27 mouse cellular contexts compared by ENCODE assay signal in genomic region chr7:16731893-16732422, GRCm38 (mm10). TPM values are rescaled to one million over a fixed set of nuclear protein-coding genes. Genes with fewer than 3 reads are reported as not detected.
DNase-seq lines count a peak whose midpoint lies in the region; ATAC-seq and TF ChIP-seq lines count a peak whose summit lies in the region.
"Had no signal": no experiment of that assay in that cellular context is flagged by ENCODE, and none has a peak within 500 bp of the region (broad histone marks: within the 10 kb centered on the region; RNA-seq: fewer than 3 reads in every experiment).

No protein-coding gene starts in this region.

- H3K4me1 ChIP-seq in kidney, embryonic 14.5 days (ENCODE audit: control insufficient read depth, insufficient read depth, low read length): peaks cover 12% of the 10 kb centered on the region
- H3K4me1 ChIP-seq in spleen, adult 2 months (ENCODE audit: control insufficient read depth, insufficient read depth, insufficient read length): peaks cover 16% of the 10 kb centered on the region; the same call in 1 of the 2 replicates
- peaks cover 28% of the 10 kb centered on the region for H3K4me1 ChIP-seq in kidney, embryonic 15.5 days

- H3K4me3 ChIP-seq in kidney, embryonic 14.5 days (ENCODE audit: low read length): no peak overlapping the region
- H3K4me3 ChIP-seq in spleen, adult 2 months (ENCODE audit: extremely low read depth, insufficient read depth, insufficient read length): no peak overlapping the region
- no peak overlapping the region for H3K4me3 ChIP-seq in kidney, embryonic 15.5 days (replicated peaks)
- H3K4me3 ChIP-seq: embryonic facial prominence, embryonic 15.5 days; hindbrain, embryonic 12.5 days; layer of hippocampus, adult 2 months; limb, embryonic 15.5 days; midbrain, embryonic 13.5 days; stomach, embryonic 15.5 days had no signal

- H3K4me2 ChIP-seq in kidney, embryonic 14.5 days (replicated peaks; ENCODE audit: low read depth, low read length): no peak overlapping the region
- H3K4me2 ChIP-seq in kidney, embryonic 15.5 days: no peak overlapping the region
- H3K4me2 ChIP-seq: embryonic facial prominence, embryonic 15.5 days; hindbrain, embryonic 12.5 days; limb, embryonic 15.5 days; midbrain, embryonic 13.5 days; stomach, embryonic 15.5 days had no signal

- TF ChIP-seq POLR2A in spleen, adult 2 months (IDR thresholded peaks at IDR 0.05; ENCODE audit: low read depth, low read length): no peak

- no peaks in the 10 kb centered on the region for H3K36me3 ChIP-seq in kidney, embryonic 14.5 days (ENCODE audit: control insufficient read depth, insufficient read depth, low read length)
- no peaks in the 10 kb centered on the region for H3K36me3 ChIP-seq in spleen, adult 2 months (ENCODE audit: control insufficient read depth, insufficient read depth, low read length)
- H3K36me3 ChIP-seq in kidney, embryonic 15.5 days: no peaks in the 10 kb centered on the region
- H3K36me3 ChIP-seq: embryonic facial prominence, embryonic 15.5 days; hindbrain, embryonic 12.5 days; limb, embryonic 15.5 days; midbrain, embryonic 13.5 days; stomach, embryonic 15.5 days had no signal

- no peak for TF ChIP-seq CTCF in spleen, adult 2 months (IDR thresholded peaks at IDR 0.05; ENCODE audit: extremely low read depth, insufficient read depth, insufficient read length, insufficient replicate concordance)

- H3K27me3 ChIP-seq in kidney, embryonic 14.5 days (ENCODE audit: control insufficient read depth, insufficient read depth, low read length): no peaks in the 10 kb centered on the region
- no peaks in the 10 kb centered on the region for H3K27me3 ChIP-seq in spleen, adult 2 months (ENCODE audit: control insufficient read depth, insufficient read depth, low read length)
- no peaks in the 10 kb centered on the region for H3K27me3 ChIP-seq in kidney, embryonic 15.5 days
- H3K27me3 ChIP-seq: embryonic facial prominence, embryonic 15.5 days; hindbrain, embryonic 12.5 days; limb, embryonic 15.5 days; midbrain, embryonic 13.5 days; stomach, embryonic 15.5 days had no signal

- H3K9me3 ChIP-seq in kidney, embryonic 14.5 days (ENCODE audit: control insufficient read depth, low read length): no peaks in the 10 kb centered on the region
- H3K9me3 ChIP-seq in kidney, embryonic 15.5 days (replicated peaks): no peaks in the 10 kb centered on the region
- H3K9me3 ChIP-seq: embryonic facial prominence, embryonic 15.5 days; hindbrain, embryonic 12.5 days; limb, embryonic 15.5 days; midbrain, embryonic 13.5 days; stomach, embryonic 15.5 days had no signal

- DNase-seq in kidney, adult 11 months: peak; percentile 27
- DNase-seq in spleen, adult 2 months (ENCODE audit: low read depth in 1 of 2, low spot score in 2 of 2): no peak
- DNase-seq in spleen, adult 18-20 months: no peak
- no peak for DNase-seq in embryo, embryonic 10.5 days (ENCODE audit: low spot score)
- no peak for DNase-seq in urinary bladder, postnatal 4 days (ENCODE audit: low spot score in 2 of 2)
- DNase-seq: adrenal gland, postnatal 10 days; cerebellum, adult 11-12 months; cerebellum, postnatal 25 days; forebrain, postnatal 0 days; gastrocnemius, postnatal 36 days; layer of hippocampus, postnatal 36 days; lung, postnatal 10 days; retina, postnatal 1 day; right cerebral cortex, postnatal 4 days; thymus, adult 18-20 months had no signal

- ATAC-seq in kidney, embryonic 14.5 days (ENCODE audit: low FRiP score, low TSS enrichment): no peak
- ATAC-seq in kidney, embryonic 15.5 days (replicated peaks; ENCODE audit: low FRiP score): no peak
- ATAC-seq: activated CD4-positive, CD25-positive, alpha-beta regulatory T cell, adult 4 months; CD4-positive, CD25-positive, alpha-beta regulatory T cell, adult 4 months; forebrain, postnatal 0 days; inflammation-experienced regulatory T-cells, adult 6 months; midbrain, embryonic 13.5 days had no signal

- no peak overlapping the region for H3K9ac ChIP-seq in kidney, embryonic 14.5 days (ENCODE audit: low read depth, low read length)
- no peak overlapping the region for H3K9ac ChIP-seq in kidney, embryonic 15.5 days
- H3K9ac ChIP-seq: embryonic facial prominence, embryonic 15.5 days; forebrain, postnatal 0 days; hindbrain, embryonic 12.5 days; limb, embryonic 15.5 days; midbrain, embryonic 13.5 days; stomach, embryonic 15.5 days had no signal

- H3K27ac ChIP-seq in kidney, embryonic 14.5 days (ENCODE audit: low read depth, low read length): no peak overlapping the region; the same call in 1 of the 2 replicates
- H3K27ac ChIP-seq in spleen, adult 2 months (ENCODE audit: insufficient read depth, low read length): peak overlapping the region; percentile 65
- H3K27ac ChIP-seq in kidney, embryonic 15.5 days: peak overlapping the region; percentile 66
- H3K27ac ChIP-seq: embryonic facial prominence, embryonic 15.5 days; hindbrain, embryonic 12.5 days; layer of hippocampus, adult 2 months; limb, embryonic 15.5 days; midbrain, embryonic 13.5 days; stomach, embryonic 15.5 days had no signal

- 13% methylated on average over 7 of the region's 7 CpGs for WGBS in kidney, embryonic 14.5 days
- WGBS in spleen, adult 2 months: 23% methylated on average over 7 of the region's 7 CpGs
- WGBS in kidney, embryonic 15.5 days: 14% methylated on average over 7 of the region's 7 CpGs

RNA-seq across cellular contexts. Expression of gene Ap2s1, which starts 6.3 kb away (rescaled TPM):
- 270 and 336 TPM in 2 replicates for polyA plus RNA-seq in kidney, embryonic 14.5 days (2014; fragmentation: Nextera tagmentation; extraction: Ambion mirVana)
- polyA plus RNA-seq in spleen, adult 2 months (2012; rRNA removed): 159 and 271 TPM in 2 replicates
- polyA plus RNA-seq in kidney, embryonic 15.5 days (2015; fragmentation: Nextera tagmentation; extraction: Ambion mirVana): 255 and 262 TPM in 2 replicates

RNA-seq across cellular contexts. Expression of gene Ceacam9, which starts 10.2 kb away (rescaled TPM):
- polyA plus RNA-seq in kidney, embryonic 14.5 days (2014; fragmentation: Nextera tagmentation; extraction: Ambion mirVana): not detected in 2 replicates
- not detected in 2 replicates for polyA plus RNA-seq in spleen, adult 2 months (2012; rRNA removed)
- not detected in 2 replicates for polyA plus RNA-seq in kidney, embryonic 15.5 days (2015; fragmentation: Nextera tagmentation; extraction: Ambion mirVana)
- polyA plus RNA-seq: activated CD4-positive, CD25-positive, alpha-beta regulatory T cell, adult 4 months; CD4-positive, CD25-positive, alpha-beta regulatory T cell, adult 4 months; embryonic facial prominence, embryonic 15.5 days; hindbrain, embryonic 12.5 days; inflammation-experienced regulatory T-cells, adult 6 months; limb, embryonic 15.5 days; liver, embryonic 16.5 days; midbrain, embryonic 13.5 days; stomach, embryonic 15.5 days had no signal

RNA-seq across cellular contexts. Expression of gene Slc1a5, which starts 49.2 kb away (rescaled TPM):
- polyA plus RNA-seq in kidney, embryonic 14.5 days (2014; fragmentation: Nextera tagmentation; extraction: Ambion mirVana): 30.2 and 36.1 TPM in 2 replicates
- 152 and 243 TPM in 2 replicates for polyA plus RNA-seq in spleen, adult 2 months (2012; rRNA removed)
- 46.9 and 48.6 TPM in 2 replicates for polyA plus RNA-seq in kidney, embryonic 15.5 days (2015; fragmentation: Nextera tagmentation; extraction: Ambion mirVana)

RNA-seq across cellular contexts. Expression of gene Ceacam15, which starts 56.5 kb away (rescaled TPM):
- not detected in 2 replicates for polyA plus RNA-seq in kidney, embryonic 14.5 days (2014; fragmentation: Nextera tagmentation; extraction: Ambion mirVana)
- polyA plus RNA-seq in spleen, adult 2 months (2012; rRNA removed): not detected in 2 replicates
- not detected in 2 replicates for polyA plus RNA-seq in kidney, embryonic 15.5 days (2015; fragmentation: Nextera tagmentation; extraction: Ambion mirVana)
- polyA plus RNA-seq: embryonic facial prominence, embryonic 15.5 days; forebrain, postnatal 0 days; hindbrain, embryonic 12.5 days; limb, embryonic 15.5 days; liver, embryonic 16.5 days; midbrain, embryonic 13.5 days; stomach, embryonic 15.5 days had no signal
